Mouse (Mus musculus): ENCODE measurements at regions not wholly inside any gene's neighbourhood (a gene's known extent, or its start where the extent isn't known, plus 50 kb on each side); places are given as distances from the start of the nearest gene placed in this dataset.

GRCm38 (mm10) chr13:91367896-91368556, 92.1 kb upstream of the Ssbp2 start:
- no peak for DNase-seq
- intact Hi-C loops (cut with DNase I): loop anchor here (5.0 to 10.0 kb wide), 3 partner anchors 143 to 393 kb away; partner anchors contain the start of gene Atg10

- intact Hi-C loops (cut with DNase I): loop anchor here (5.0 to 10.0 kb wide), 3 partner anchors 144 to 394 kb away; partner anchors contain the start of gene Atg10
- DNase-seq: no peak
These were observed 91.4 kb upstream of the Ssbp2 start for GRCm38 (mm10) chr13:91368664-91369063.

GRCm38 (mm10) chr13:91370021-91370420, 90.1 kb upstream of the Ssbp2 start:
- DNase-seq: no peak
- intact Hi-C loops (cut with DNase I): loop anchor here (2.0 kb wide), 1 partner anchor 91 kb away; the partner anchor contains the start of gene Ssbp2

GRCm38 (mm10) chr13:91370441-91370840, 89.6 kb upstream of the Ssbp2 start:
- intact Hi-C loops (cut with DNase I): loop anchor here (2.0 kb wide), 1 partner anchor 90 kb away; the partner anchor contains the start of gene Ssbp2
- DNase-seq: peak; percentile 33

- intact Hi-C loops (cut with DNase I): loop anchor here (2.0 kb wide), 1 partner anchor 90 kb away; the partner anchor contains the start of gene Ssbp2
- peak; percentile 96 for DNase-seq
These were observed 89.0 kb upstream of the Ssbp2 start for GRCm38 (mm10) chr13:91370886-91371595.

DNA sequence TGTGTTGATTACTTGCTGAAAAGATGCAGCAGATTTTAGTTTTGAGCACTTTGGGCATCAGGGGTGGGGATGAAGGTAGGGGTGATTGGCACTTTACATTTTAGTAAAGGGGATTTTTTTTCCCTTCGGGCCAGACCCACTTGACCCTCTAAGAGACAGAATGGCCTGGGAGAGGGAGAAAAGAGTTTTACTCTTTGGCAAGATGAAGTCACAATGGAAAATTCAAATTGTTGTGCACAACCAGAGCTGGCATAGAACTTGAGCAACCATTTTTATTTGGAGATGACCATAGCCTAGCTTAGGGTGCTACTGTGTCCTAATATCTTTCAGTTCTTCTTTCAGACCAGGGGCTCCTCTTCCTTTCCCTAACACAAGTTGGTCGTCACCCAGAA, 88.5 kb upstream of the Ssbp2 start:
- intact Hi-C loops (cut with DNase I): loop anchor here (2.0 kb wide), 1 partner anchor 89 kb away; the partner anchor contains the start of gene Ssbp2

GRCm38 (mm10) chr13:91372130-91372875, 87.8 kb upstream of the Ssbp2 start:
- intact Hi-C loops (cut with DNase I): no loop called here

More for the DNA sequence above, 88.5 kb upstream of the Ssbp2 start:
- DNase-seq: no peak

DNA sequence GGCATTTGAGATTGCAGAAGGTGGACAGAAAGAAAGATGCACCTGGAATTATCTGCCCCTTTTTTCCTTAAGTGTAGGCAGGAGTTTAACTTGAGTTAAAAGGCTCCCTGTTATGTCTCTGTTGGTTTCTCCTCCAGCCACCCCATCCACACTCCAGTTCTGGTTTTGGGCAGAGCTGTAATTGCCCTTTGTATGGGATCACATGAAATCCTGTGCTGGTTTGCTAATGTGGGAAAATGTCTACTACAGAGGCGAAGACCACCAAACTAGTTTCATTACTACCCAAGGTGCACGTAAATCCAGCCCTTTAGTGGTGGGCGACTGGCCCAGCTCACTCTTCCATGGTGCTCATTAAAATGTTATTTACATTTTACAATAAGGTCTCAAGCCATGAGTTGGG, 85.9 kb upstream of the Ssbp2 start:
- peak; percentile 46 for DNase-seq
- intact Hi-C loops (cut with DNase I): no loop called here

More at GRCm38 (mm10) chr13:91372130-91372875, 87.8 kb upstream of the Ssbp2 start:
- no peak for DNase-seq

- no peak for DNase-seq
- intact Hi-C loops (cut with DNase I): no loop called here
These were observed 83.5 kb upstream of the Ssbp2 start for GRCm38 (mm10) chr13:91376556-91376955.

GRCm38 (mm10) chr13:91377428-91377827, 82.7 kb upstream of the Ssbp2 start:
- intact Hi-C loops (cut with DNase I): no loop called here
- DNase-seq: no peak

DNA sequence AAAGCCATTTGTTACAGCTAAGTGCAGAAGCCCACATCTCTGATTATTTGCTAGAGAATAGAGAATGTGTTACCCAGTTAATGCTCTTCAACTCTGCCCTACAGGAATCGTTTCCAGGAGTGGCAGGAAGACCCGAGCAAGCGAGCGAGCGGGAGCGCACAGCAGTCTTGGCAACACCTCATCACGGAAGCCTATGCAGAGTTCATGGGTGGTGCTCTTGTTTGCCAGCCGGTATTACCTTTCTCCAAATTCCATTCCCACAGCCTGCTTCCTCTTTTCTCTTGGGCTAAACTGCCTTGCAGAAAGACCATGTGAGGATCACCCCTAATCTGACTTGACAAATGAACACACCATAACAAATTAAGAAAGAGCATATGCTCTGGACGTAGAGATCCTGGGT, 82.1 kb upstream of the Ssbp2 start:
- DNase-seq: no peak
- intact Hi-C loops (cut with DNase I): no loop called here

DNA sequence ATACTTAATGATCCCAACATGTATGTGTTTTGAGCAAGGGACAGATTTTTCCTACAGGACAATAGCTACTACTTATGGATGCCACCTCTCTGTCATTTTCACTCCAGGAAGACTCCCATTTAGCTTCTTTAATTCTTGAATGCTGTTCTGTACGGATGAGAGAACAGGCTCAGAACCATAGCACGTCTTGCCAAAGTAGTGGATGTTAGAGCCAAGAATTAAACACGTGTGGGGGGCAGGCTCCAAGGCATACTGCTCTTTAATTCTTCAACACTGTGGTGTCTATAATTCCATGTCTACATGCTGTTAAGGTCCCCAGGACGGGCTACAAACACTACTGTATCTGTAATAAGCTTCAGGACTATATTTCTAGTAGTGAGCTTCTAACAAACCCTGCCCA, 74.7 kb upstream of the Ssbp2 start:
- intact Hi-C loops (cut with DNase I): no loop called here
- DNase-seq: no peak

- intact Hi-C loops (cut with DNase I): no loop called here
- DNase-seq: no peak
These were observed 72.2 kb upstream of the Ssbp2 start for GRCm38 (mm10) chr13:91387913-91388312.

DNA sequence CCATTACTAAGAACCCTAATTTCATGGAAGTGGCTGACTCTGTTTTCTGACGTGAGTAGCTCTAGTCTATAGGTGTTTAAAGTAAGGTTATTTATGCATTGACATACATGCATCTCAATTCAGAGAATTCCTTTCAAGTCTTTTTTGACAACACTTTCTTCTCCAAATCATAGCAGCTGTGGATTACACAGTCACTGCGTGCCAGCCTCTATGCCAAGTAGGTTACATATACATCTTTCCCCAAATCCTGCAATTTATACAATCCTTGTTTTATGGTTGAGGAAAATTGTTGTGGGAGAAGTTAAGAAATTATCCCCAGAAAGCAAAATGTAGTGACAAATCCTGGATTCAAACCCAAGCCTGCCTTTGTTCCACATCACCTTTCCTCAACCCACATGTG, 56.5 kb upstream of the Ssbp2 start:
- intact Hi-C loops (cut with DNase I): no loop called here
- no peak for DNase-seq

- DNase-seq: no peak
- intact Hi-C loops (cut with DNase I): no loop called here
These were observed 55.1 kb upstream of the Ssbp2 start for GRCm38 (mm10) chr13:91405027-91405426.

DNA sequence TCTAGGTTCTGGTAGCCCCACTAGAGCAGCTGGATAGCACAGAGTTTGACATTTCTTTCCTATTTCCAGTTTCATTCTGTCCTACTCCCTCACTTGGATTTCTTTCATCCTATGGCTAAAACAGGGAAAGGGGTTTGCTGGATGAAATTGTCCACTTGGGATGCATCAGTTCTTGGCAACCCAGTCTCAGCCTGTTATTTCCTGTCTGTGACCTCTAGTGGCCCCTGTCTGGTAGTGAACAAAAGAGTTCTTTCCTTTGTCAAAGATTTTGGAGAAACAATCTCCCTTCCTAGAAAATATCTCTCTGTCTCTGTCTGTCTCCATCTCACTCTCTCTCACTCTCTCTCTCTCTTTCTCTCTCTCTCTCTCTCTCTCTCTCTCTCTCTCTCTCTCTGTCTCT, 50.0 kb upstream of the Ssbp2 start:
- no peak for DNase-seq
- intact Hi-C loops (cut with DNase I): no loop called here
